Mouse (Mus musculus): ENCODE results near the gene Kcne2. TPM values are rescaled to one million over a fixed set of nuclear protein-coding genes. Genes with fewer than 3 reads are reported as not detected.

The Kcne2 gene
- not detected in 2 replicates for polyA plus RNA-seq (2012; rRNA removed)

GRCm38 (mm10) chr16:92292101-92292500 is at the start of gene Kcne2:
Gene Kcne2 (plus strand): TSS chr16:92292389.
- Histone ChIP-seq H3K4me1 (ENCODE audit: control insufficient read depth, insufficient read depth, insufficient read length, low read length) (no peaks in the 10 kb centered on the region), H3K36me3 (ENCODE audit: control insufficient read depth, insufficient read depth, low read length) (no peaks in the 10 kb centered on the region), H3K4me3 (ENCODE audit: low read depth, low read length) (no peak within 1 kb of the TSS), H3K27ac (ENCODE audit: insufficient read depth, low read depth, low read length) (no peak within 1 kb of the TSS), H3K27me3 (ENCODE audit: control insufficient read depth, insufficient read depth, low read length) (no peaks in the 10 kb centered on the region)
- no peak for TF ChIP-seq CTCF (IDR thresholded peaks at IDR 0.05; ENCODE audit: extremely low read depth, insufficient read length, insufficient replicate concordance, low read depth, low read length)
- no peak for TF ChIP-seq POLR2A (IDR thresholded peaks at IDR 0.05; ENCODE audit: low read depth, low read length)
- 29% methylated on average over 10 of the region's 10 CpGs for WGBS

DNA sequence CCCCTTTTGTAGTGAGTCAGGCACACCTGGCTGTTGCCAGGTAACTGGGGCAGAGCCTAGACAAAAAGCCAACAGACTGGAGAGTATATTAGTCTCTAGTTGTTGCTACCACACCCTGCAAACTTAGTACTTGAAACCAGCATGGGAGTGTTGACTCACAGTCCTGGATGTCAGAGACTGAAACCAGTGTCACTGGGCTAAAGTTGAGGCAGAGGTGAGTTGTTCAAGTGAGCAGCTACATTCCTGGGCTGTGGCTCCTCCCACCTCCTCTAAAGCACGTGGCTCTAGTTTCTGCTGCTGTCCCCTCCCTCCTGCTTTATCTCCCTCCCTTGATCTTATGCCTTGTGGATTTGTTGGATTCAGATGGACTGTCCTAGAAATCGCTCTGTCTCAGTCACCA is 46.3 kb upstream of the Kcne2 start:
- Histone ChIP-seq H3K4me3 (ENCODE audit: low read depth, low read length) (no peak overlapping the region), H3K36me3 (ENCODE audit: control insufficient read depth, insufficient read depth, low read length) (no peaks in the 10 kb centered on the region), H3K27me3 (ENCODE audit: control insufficient read depth, insufficient read depth, low read length) (no peaks in the 10 kb centered on the region), H3K27ac (ENCODE audit: insufficient read depth, low read depth, low read length) (no peak overlapping the region), H3K4me1 (ENCODE audit: control insufficient read depth, insufficient read depth, insufficient read length, low read length) (no peaks in the 10 kb centered on the region)
- TF ChIP-seq POLR2A (IDR thresholded peaks at IDR 0.05; ENCODE audit: low read depth, low read length) (no peak), CTCF (IDR thresholded peaks at IDR 0.05; ENCODE audit: extremely low read depth, insufficient read length, insufficient replicate concordance, low read depth, low read length) (no peak)
- WGBS = 33% methylated on average over 2 of the region's 2 CpGs

DNA sequence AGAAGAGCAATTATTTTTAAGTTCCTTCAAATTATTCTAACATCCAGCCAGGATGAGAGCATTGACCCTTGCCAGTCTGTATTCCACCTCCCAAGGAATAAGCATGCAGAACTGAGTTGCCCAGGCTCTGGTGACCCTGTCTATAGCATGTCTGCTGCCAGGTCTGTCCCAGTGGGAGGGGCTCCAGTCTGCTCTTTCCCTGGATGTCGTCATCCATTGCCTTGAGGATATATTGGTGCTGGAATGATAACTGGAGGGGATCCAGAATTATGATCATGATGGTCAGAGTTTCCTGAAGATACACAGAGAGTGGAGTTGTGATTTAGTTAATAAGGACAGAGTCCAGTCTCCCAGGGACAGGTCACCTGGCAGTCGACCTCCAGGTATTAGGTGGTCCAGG is 45.2 kb upstream of the Kcne2 start:
- TF ChIP-seq CTCF (IDR thresholded peaks at IDR 0.05; ENCODE audit: extremely low read depth, insufficient read length, insufficient replicate concordance, low read depth, low read length) = no peak
- no peak for TF ChIP-seq POLR2A (IDR thresholded peaks at IDR 0.05; ENCODE audit: low read depth, low read length)
- H3K27ac ChIP-seq (ENCODE audit: insufficient read depth, low read depth, low read length) = no peak overlapping the region
- WGBS = 25% methylated on average over 2 of the region's 2 CpGs
- H3K4me3 ChIP-seq (ENCODE audit: low read depth, low read length) = no peak overlapping the region
- H3K36me3 ChIP-seq (ENCODE audit: control insufficient read depth, insufficient read depth, low read length) = no peaks in the 10 kb centered on the region
- H3K4me1 ChIP-seq (ENCODE audit: control insufficient read depth, insufficient read depth, insufficient read length, low read length) = no peaks in the 10 kb centered on the region
- H3K27me3 ChIP-seq (ENCODE audit: control insufficient read depth, insufficient read depth, low read length) = no peaks in the 10 kb centered on the region

DNA sequence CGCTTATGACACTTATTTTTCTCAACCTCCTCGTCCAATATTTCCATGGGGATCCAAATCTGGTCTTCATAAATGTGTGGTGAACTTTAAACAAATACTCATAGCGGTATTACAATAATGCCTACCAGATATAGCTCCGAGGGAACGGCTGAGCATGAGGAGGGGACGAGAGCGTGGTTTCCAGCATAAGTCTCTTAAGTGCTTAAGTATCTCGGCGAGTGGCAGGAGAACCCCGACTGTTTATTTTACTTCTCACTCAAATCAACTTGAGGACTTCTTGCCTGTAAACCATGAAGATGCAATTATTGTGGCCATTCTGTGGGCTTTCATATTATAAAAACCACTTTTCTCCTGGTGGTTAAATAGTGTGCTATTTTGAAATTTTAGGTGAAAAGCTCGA is 44.5 kb upstream of the Kcne2 start:
- H3K27ac ChIP-seq (ENCODE audit: insufficient read depth, low read depth, low read length) = no peak overlapping the region
- H3K4me3 ChIP-seq (ENCODE audit: low read depth, low read length) = no peak overlapping the region
- no peaks in the 10 kb centered on the region for H3K4me1 ChIP-seq (ENCODE audit: control insufficient read depth, insufficient read depth, insufficient read length, low read length)
- no peaks in the 10 kb centered on the region for H3K27me3 ChIP-seq (ENCODE audit: control insufficient read depth, insufficient read depth, low read length)
- no peaks in the 10 kb centered on the region for H3K36me3 ChIP-seq (ENCODE audit: control insufficient read depth, insufficient read depth, low read length)
- TF ChIP-seq CTCF (IDR thresholded peaks at IDR 0.05; ENCODE audit: extremely low read depth, insufficient read length, insufficient replicate concordance, low read depth, low read length) (no peak), POLR2A (IDR thresholded peaks at IDR 0.05; ENCODE audit: low read depth, low read length) (no peak)
- 69% methylated on average over 11 of the region's 11 CpGs for WGBS

- no peak overlapping the region for H3K4me3 ChIP-seq (ENCODE audit: low read depth, low read length)
- TF ChIP-seq POLR2A (IDR thresholded peaks at IDR 0.05; ENCODE audit: low read depth, low read length) (no peak), CTCF (IDR thresholded peaks at IDR 0.05; ENCODE audit: extremely low read depth, insufficient read length, insufficient replicate concordance, low read depth, low read length) (no peak)
- H3K27ac ChIP-seq (ENCODE audit: insufficient read depth, low read depth, low read length) = no peak overlapping the region
- H3K4me1 ChIP-seq (ENCODE audit: control insufficient read depth, insufficient read depth, insufficient read length, low read length) = no peaks in the 10 kb centered on the region
- WGBS = 83% methylated on average over 3 of the region's 3 CpGs
- no peaks in the 10 kb centered on the region for H3K36me3 ChIP-seq (ENCODE audit: control insufficient read depth, insufficient read depth, low read length)
- no peaks in the 10 kb centered on the region for H3K27me3 ChIP-seq (ENCODE audit: control insufficient read depth, insufficient read depth, low read length)
Measured at GRCm38 (mm10) chr16:92249681-92250080, 42.5 kb upstream of the Kcne2 start.

DNA sequence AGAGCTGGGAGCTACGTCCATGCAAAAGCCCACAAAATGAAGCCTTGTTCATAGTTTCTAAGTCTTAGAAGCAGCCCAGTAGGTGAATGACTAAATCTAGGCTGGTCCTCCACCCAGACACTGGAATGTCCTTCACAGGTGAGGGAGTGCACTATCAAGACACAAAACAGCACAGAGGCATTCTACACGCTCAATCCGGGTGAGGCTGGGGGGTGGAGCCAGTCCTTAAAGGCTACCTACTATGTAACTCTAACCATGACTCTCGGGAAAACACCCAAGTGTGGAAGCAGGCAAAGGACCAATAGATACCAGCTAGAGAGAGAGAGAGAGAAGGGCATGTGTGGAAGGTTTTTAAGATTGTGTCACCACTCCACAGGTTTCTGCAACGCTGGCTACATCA is 41.7 kb upstream of the Kcne2 start:
- H3K27me3 ChIP-seq (ENCODE audit: control insufficient read depth, insufficient read depth, low read length) = no peaks in the 10 kb centered on the region
- H3K4me3 ChIP-seq (ENCODE audit: low read depth, low read length) = no peak overlapping the region
- no peak for TF ChIP-seq POLR2A (IDR thresholded peaks at IDR 0.05; ENCODE audit: low read depth, low read length)
- TF ChIP-seq CTCF (IDR thresholded peaks at IDR 0.05; ENCODE audit: extremely low read depth, insufficient read length, insufficient replicate concordance, low read depth, low read length) = no peak
- H3K4me1 ChIP-seq (ENCODE audit: control insufficient read depth, insufficient read depth, insufficient read length, low read length) = no peaks in the 10 kb centered on the region
- no peak overlapping the region for H3K27ac ChIP-seq (ENCODE audit: insufficient read depth, low read depth, low read length)
- H3K36me3 ChIP-seq (ENCODE audit: control insufficient read depth, insufficient read depth, low read length) = no peaks in the 10 kb centered on the region
- 62% methylated on average over 5 of the region's 5 CpGs for WGBS

- Histone ChIP-seq H3K27ac (ENCODE audit: insufficient read depth, low read depth, low read length) (no peak overlapping the region), H3K27me3 (ENCODE audit: control insufficient read depth, insufficient read depth, low read length) (no peaks in the 10 kb centered on the region), H3K4me1 (ENCODE audit: control insufficient read depth, insufficient read depth, insufficient read length, low read length) (no peaks in the 10 kb centered on the region), H3K4me3 (ENCODE audit: low read depth, low read length) (no peak overlapping the region), H3K36me3 (ENCODE audit: control insufficient read depth, insufficient read depth, low read length) (no peaks in the 10 kb centered on the region)
- WGBS = 66% methylated on average over 3 of the region's 3 CpGs
- TF ChIP-seq CTCF (IDR thresholded peaks at IDR 0.05; ENCODE audit: extremely low read depth, insufficient read length, insufficient replicate concordance, low read depth, low read length) (no peak), POLR2A (IDR thresholded peaks at IDR 0.05; ENCODE audit: low read depth, low read length) (no peak)
Measured at GRCm38 (mm10) chr16:92254316-92254715, 37.9 kb upstream of the Kcne2 start.

DNA sequence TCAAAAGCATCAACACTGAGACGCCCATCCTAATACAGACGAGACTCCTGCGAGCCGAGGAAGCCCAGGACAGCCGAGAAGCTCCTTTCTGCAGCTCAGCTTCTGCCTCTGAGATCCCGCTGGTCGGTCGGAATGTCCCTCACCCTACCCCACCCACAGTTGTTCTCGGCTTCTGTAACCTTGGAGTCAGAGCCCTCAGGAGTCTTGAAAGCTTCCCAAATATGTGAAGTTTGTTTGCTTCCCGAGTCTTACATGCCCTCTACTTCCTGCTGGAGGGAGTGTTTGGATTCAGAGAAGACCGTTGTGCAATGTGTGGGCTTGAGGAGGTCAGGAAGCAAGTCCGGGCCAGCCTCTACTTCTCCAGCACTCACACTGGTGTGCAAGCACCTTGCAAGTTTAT is 24.3 kb upstream of the Kcne2 start:
- TF ChIP-seq POLR2A (IDR thresholded peaks at IDR 0.05; ENCODE audit: low read depth, low read length) = no peak
- no peak for TF ChIP-seq CTCF (IDR thresholded peaks at IDR 0.05; ENCODE audit: extremely low read depth, insufficient read length, insufficient replicate concordance, low read depth, low read length)
- 42% methylated on average over 12 of the region's 12 CpGs for WGBS
- Histone ChIP-seq H3K27ac (ENCODE audit: insufficient read depth, low read depth, low read length) (no peak overlapping the region), H3K4me1 (ENCODE audit: control insufficient read depth, insufficient read depth, insufficient read length, low read length) (no peaks in the 10 kb centered on the region), H3K27me3 (ENCODE audit: control insufficient read depth, insufficient read depth, low read length) (no peaks in the 10 kb centered on the region), H3K4me3 (ENCODE audit: low read depth, low read length) (no peak overlapping the region), H3K36me3 (ENCODE audit: control insufficient read depth, insufficient read depth, low read length) (no peaks in the 10 kb centered on the region)

Data from small intestine, adult 2 months (tissue).